Mouse (Mus musculus): ENCODE results near the gene Nudt22.

DNA sequence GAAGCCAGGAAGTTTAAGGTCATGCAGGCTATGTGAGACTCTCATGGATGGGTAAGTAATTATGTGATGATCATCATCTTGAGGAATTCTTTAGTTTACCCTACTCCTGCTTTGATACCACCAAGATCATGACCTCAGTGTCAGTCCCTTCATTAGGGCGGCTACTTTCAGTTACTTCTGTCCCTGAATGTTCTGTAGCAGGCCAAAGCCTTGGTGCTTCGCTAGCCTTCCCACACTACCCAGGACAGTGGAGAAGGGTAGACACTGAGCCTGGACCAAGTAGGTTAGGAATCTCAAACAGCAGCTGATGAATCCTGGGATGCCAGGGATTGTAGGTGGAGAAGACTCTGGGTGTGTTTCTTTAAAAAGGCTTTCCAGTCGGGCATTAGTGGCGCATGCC is 14.5 kb downstream of the Nudt22 start:
- TF ChIP-seq CTCF (IDR thresholded peaks at IDR 0.05; ENCODE audit: insufficient read depth, low read depth, low read length) (no peak), POLR2A (IDR thresholded peaks at IDR 0.05; ENCODE audit: insufficient read depth, low read depth, low read length) (no peak)
